Mouse (Mus musculus): ENCODE results near the gene Msantd2. TPM values are rescaled to one million over a fixed set of nuclear protein-coding genes. Genes with fewer than 3 reads are reported as not detected.

The Msantd2 gene
- polyA plus RNA-seq (2015; fragmentation: Nextera tagmentation; extraction: Ambion mirVana): 30.1 and 33.2 TPM in 2 replicates

DNA sequence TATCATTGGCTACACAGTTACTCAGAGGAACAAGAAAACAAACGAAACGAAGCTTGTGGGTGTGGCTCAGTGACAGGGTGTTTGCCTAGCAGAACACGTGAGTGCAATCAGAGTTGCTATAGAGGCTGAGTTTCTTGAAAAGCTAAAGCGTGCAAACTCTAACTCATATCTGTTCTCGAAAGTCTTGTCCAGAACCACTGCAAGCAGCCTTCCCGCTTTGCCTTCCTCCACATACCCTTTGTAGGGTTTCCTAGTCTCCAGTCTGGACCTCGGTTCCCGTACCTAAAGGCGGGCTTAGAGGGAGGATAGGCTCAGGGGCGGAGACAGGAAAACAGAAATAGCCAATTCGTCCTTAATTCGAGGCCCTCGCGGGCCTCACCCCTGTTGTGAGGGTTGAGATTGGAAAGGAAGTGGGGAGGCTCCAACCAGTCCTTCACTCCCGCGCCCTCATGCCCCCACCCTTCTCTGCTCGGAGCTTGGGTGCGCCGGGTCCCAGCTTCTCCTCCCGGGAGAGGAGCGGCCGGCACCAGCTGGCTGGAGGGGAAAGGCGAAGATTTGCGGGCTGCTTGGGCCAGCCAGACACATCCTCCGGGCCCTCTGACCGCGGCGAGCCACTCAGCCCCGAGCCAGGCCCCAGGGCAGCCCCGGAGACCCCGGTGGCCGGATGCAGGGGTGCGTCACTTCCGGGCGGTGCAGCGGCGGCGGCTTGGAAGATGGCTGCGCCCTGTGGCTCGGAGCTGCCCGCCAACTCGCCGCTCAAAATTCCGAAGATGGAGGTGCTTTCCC lies at the start of gene Msantd2:
TSS of gene Msantd2 (plus strand) at position 709 of the 786 bp plus-strand sequence.
- H3K4me3 ChIP-seq: peak within 1 kb of the TSS; percentile 96
- H3K9me3 ChIP-seq: no peaks in the 10 kb centered on the region; the same call in 1 of the 2 replicates
- peaks cover 5% of the 10 kb centered on the region for H3K36me3 ChIP-seq
- H3K9ac ChIP-seq: peak within 1 kb of the TSS; percentile 94
- H3K4me2 ChIP-seq (replicated peaks): peak within 1 kb of the TSS; percentile 83
- WGBS: 1% methylated on average over 42 of the region's 44 CpGs
- ATAC-seq (ENCODE audit: low FRiP score, low read depth): peak; percentile 95
- H3K27me3 ChIP-seq: no peaks in the 10 kb centered on the region
- peaks cover 20% of the 10 kb centered on the region for H3K4me1 ChIP-seq
- H3K27ac ChIP-seq: peak within 1 kb of the TSS; percentile 99

DNA sequence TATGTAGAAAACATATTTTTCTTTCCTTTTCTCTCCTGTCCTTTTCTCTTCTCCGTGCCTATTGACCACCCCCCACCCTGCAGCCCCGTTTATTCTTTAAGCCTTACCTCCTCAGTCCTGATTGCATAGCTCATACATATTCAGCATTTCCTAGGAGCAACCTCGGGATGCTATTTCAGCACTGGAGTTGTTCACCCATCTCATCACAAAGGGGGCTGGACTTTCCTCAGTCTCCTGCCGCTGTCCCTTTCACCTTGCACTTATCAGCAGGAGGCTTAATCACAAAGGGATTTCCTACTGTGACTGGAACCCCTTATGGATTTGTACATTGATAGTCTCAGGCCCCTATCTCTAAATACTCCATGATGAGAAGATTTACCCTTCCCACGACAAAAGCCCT lies 36.7 kb upstream of the Msantd2 start:
- no peak for ATAC-seq (ENCODE audit: low FRiP score, low read depth)
- no peak overlapping the region for H3K9ac ChIP-seq
- no peak overlapping the region for H3K4me3 ChIP-seq
- no peaks in the 10 kb centered on the region for H3K36me3 ChIP-seq
- no peaks in the 10 kb centered on the region for H3K9me3 ChIP-seq
- H3K4me1 ChIP-seq: peaks cover 19% of the 10 kb centered on the region
- H3K27me3 ChIP-seq: peaks cover 82% of the 10 kb centered on the region
- no peak overlapping the region for H3K4me2 ChIP-seq (replicated peaks)
- WGBS: 2% methylated on average over 5 of the region's 5 CpGs
- H3K27ac ChIP-seq: no peak overlapping the region

DNA sequence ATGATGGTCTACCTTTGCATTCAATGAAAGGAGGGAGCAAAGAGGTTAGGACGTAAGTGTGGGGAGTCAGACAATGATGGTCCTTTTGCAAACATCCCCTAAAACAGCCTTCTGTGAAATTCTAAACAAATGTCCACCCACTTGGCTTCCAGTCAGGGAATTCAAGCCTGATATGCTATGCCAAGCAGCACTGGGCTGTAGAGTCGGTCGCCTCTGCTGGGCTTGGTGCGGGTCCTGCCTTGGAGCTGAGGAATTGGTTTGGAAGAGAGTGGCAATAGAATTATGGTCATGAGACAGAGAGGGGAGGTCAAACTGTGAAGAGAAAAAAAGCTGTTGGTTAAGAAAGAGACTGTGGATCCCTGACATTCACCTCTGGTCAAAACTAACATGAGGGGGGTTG lies 35.8 kb upstream of the Msantd2 start:
- WGBS: 38% methylated on average over 4 of the region's 4 CpGs

DNA sequence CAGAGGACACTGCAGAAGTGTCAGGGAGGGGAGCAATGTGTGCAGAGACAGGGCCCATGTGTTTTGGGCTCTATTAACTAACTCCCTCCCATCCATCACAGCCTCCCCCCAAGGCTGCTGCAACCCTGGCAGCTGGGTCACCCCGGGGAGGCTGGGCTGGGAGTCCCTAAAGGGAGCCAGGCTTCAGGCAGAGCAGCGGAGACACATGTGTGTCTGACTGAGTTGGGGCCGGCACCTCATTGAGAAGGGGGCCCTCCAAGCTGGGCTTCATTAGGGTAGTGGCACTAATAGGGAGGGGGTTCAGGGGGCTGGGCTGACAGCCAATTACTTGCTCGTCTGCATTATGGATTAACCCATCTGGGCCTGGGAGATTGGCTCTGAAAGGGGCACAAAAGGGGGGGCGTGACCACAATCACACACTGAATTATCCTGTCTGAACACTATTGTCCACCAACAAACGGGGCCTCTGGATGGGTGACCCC lies 35.1 kb upstream of the Msantd2 start:
- no peak overlapping the region for H3K4me2 ChIP-seq (replicated peaks)
- H3K9ac ChIP-seq: no peak overlapping the region
- no peaks in the 10 kb centered on the region for H3K36me3 ChIP-seq
- H3K27ac ChIP-seq: no peak overlapping the region
- no peak for ATAC-seq (ENCODE audit: low FRiP score, low read depth)
- peaks cover 19% of the 10 kb centered on the region for H3K4me1 ChIP-seq
- H3K4me3 ChIP-seq: no peak overlapping the region
- H3K9me3 ChIP-seq: no peaks in the 10 kb centered on the region
- WGBS: 3% methylated on average over 6 of the region's 6 CpGs
- peaks cover 92% of the 10 kb centered on the region for H3K27me3 ChIP-seq

More for the DNA sequence above, 35.8 kb upstream of the Msantd2 start:
- Histone ChIP-seq H3K27me3 (peaks cover 87% of the 10 kb centered on the region), H3K4me2 (replicated peaks) (no peak overlapping the region), H3K4me3 (no peak overlapping the region), H3K36me3 (no peaks in the 10 kb centered on the region), H3K9me3 (no peaks in the 10 kb centered on the region), H3K27ac (no peak overlapping the region), H3K9ac (no peak overlapping the region), H3K4me1 (peaks cover 19% of the 10 kb centered on the region)
- no peak for ATAC-seq (ENCODE audit: low FRiP score, low read depth)

- ATAC-seq (ENCODE audit: low FRiP score, low read depth): no peak
- Histone ChIP-seq H3K4me1 (peaks cover 23% of the 10 kb centered on the region), H3K27me3 (peaks cover 99% of the 10 kb centered on the region), H3K4me2 (replicated peaks) (no peak overlapping the region), H3K4me3 (no peak overlapping the region), H3K27ac (no peak overlapping the region), H3K9ac (no peak overlapping the region), H3K9me3 (no peaks in the 10 kb centered on the region), H3K36me3 (no peaks in the 10 kb centered on the region)
- WGBS: 5% methylated on average over 3 of the region's 3 CpGs
These were observed 34.1 kb upstream of the Msantd2 start for GRCm38 (mm10) chr9:37454991-37455390.

DNA sequence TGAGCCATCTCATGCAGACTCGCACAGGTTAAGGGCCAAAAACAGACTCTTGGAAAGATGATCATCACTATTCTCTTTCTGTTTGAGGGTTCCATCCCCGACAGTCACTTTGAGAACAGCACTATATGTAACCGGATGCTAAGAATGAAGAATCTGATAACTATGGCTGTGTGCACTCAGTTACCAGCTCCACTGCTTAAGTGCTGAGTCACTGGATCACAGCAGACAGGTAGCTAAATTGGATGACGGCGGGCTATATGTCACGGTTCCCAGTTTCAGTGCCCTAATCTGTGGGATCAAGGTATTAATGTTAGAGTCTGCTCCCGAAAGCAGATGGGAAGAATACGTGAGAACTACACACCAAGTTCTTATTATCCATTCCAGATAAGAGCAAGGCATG lies 33.3 kb upstream of the Msantd2 start:
- no peak overlapping the region for H3K9ac ChIP-seq
- no peaks in the 10 kb centered on the region for H3K36me3 ChIP-seq
- H3K9me3 ChIP-seq: no peaks in the 10 kb centered on the region
- 2% methylated on average over 8 of the region's 8 CpGs for WGBS
- no peak overlapping the region for H3K4me3 ChIP-seq
- peaks cover 32% of the 10 kb centered on the region for H3K4me1 ChIP-seq
- H3K27me3 ChIP-seq: peaks cover 99% of the 10 kb centered on the region
- H3K27ac ChIP-seq: no peak overlapping the region
- ATAC-seq (ENCODE audit: low FRiP score, low read depth): no peak
- peak overlapping the region; percentile 61 for H3K4me2 ChIP-seq (replicated peaks)

GRCm38 (mm10) chr9:37456481-37456910 lies 32.6 kb upstream of the Msantd2 start:
- ATAC-seq (ENCODE audit: low FRiP score, low read depth): 0 out of 2 replicates have a peak, but pooled peaks have one; percentile 22
- WGBS: under 1% methylated on average over 20 of the region's 20 CpGs
- Histone ChIP-seq H3K9me3 (no peaks in the 10 kb centered on the region), H3K4me3 (peak overlapping the region; percentile 33), H3K4me1 (peaks cover 32% of the 10 kb centered on the region), H3K36me3 (no peaks in the 10 kb centered on the region), H3K27ac (no peak overlapping the region), H3K4me2 (replicated peaks) (peak overlapping the region; percentile 61), H3K27me3 (peaks cover 99% of the 10 kb centered on the region), H3K9ac (peak overlapping the region; percentile 31; the same call in 1 of the 2 replicates)

DNA sequence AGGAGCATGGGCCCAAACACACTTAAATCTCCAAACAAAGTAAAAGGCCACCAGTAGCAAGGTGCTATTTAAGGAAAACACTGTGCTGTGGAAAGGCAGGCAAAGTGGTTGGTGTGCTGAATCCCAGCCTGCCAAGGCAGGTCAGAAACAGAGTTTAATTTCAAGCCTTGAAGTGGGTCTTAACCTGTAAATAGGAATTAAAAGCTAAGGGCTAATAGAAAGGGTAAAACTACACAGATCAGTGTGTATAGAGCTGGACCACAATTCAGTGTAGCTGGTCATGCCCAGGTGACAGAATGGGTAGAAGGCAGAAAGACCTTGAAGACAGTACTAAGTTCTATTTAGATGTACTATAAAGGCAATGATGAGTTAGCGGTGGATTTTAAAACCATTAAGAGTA lies 32.0 kb upstream of the Msantd2 start:
- H3K9ac ChIP-seq: no peak overlapping the region
- ATAC-seq (ENCODE audit: low FRiP score, low read depth): no peak
- H3K4me3 ChIP-seq: no peak overlapping the region
- H3K27me3 ChIP-seq: peaks cover 99% of the 10 kb centered on the region
- peak overlapping the region; percentile 61 for H3K4me2 ChIP-seq (replicated peaks)
- H3K9me3 ChIP-seq: no peaks in the 10 kb centered on the region
- H3K36me3 ChIP-seq: no peaks in the 10 kb centered on the region
- peaks cover 32% of the 10 kb centered on the region for H3K4me1 ChIP-seq
- 42% methylated on average over 1 of the region's 1 CpGs for WGBS
- no peak overlapping the region for H3K27ac ChIP-seq

DNA sequence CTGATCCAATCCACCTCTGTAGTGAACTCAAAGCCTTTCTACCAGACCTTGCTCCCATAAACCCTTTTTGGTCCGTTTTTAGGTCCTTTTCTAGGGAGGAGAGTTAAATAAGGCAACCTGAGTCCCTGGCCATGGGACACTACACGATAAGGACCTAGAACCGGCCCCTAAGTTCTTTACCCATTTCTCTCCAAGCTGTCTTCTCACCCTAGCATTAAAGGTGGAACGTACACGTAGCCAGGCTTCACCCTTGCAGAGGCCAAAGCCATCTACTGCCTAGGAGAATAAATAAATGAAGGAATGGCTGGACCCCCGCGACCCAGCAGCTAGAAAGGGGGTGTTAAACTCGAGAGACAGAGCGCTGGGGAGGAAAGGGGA lies 29.5 kb upstream of the Msantd2 start:
- ATAC-seq (ENCODE audit: low FRiP score, low read depth): no peak
- Histone ChIP-seq H3K36me3 (no peaks in the 10 kb centered on the region), H3K4me1 (peaks cover 26% of the 10 kb centered on the region), H3K4me2 (replicated peaks) (peak overlapping the region; percentile 95), H3K4me3 (peak overlapping the region; percentile 53), H3K27me3 (peaks cover 95% of the 10 kb centered on the region), H3K9me3 (no peaks in the 10 kb centered on the region), H3K27ac (no peak overlapping the region), H3K9ac (peak overlapping the region; percentile 55; the same call in 1 of the 2 replicates)
- 1% methylated on average over 9 of the region's 9 CpGs for WGBS

DNA sequence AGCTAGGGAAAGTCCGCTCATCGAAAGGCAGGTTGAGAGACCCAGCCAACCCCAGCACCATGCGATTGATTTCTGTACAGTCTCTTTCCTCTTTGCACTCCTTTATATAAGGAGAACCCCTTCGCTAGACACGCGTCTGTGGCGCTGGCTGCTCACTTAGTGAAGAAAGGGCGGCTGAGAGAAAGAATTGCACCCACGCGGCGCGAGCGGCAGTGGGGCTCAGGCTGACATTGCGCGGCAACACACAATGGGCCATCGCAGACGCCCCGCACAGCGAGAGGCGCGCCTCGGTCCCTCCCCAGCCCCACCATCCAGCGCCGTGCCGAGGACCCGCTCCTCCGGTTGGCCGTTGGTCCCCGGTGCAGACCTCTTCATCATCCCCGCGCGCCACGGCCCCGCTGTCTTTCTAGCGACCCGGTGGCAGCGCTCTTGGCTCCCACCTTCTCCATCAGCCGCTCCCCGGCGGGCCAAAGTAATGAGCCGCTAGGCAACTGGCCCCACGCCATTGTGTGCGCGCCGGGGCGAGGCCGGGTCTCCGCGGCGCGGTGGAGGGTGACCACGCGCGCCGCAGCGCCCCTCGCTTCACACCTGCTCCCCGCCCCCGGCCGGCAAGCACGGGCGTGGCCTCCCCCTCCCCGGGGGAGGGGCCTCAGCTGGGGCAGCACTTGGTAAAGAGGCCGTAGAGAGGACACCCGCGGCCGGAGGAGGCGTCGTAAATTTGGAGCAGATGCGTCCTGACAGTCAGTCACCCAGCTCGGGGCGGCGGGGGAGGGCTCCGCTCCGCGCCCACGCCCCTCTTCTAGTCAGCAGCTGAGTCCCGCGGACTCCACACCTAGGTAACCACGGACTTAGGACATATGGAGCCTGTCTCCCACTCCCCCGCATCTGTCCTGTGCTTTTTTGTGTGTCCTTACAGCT lies 28.8 kb upstream of the Msantd2 start:
- no peak overlapping the region for H3K27ac ChIP-seq
- under 1% methylated on average over 76 of the region's 81 CpGs for WGBS
- peak overlapping the region; percentile 53 for H3K4me3 ChIP-seq
- peaks cover 89% of the 10 kb centered on the region for H3K27me3 ChIP-seq
- H3K9ac ChIP-seq: peak overlapping the region; percentile 55
- ATAC-seq (ENCODE audit: low FRiP score, low read depth): no peak; the same call in 1 of the 2 replicates
- peak overlapping the region; percentile 95 for H3K4me2 ChIP-seq (replicated peaks)
- peaks cover 26% of the 10 kb centered on the region for H3K4me1 ChIP-seq
- H3K9me3 ChIP-seq: no peaks in the 10 kb centered on the region
- H3K36me3 ChIP-seq: no peaks in the 10 kb centered on the region

DNA sequence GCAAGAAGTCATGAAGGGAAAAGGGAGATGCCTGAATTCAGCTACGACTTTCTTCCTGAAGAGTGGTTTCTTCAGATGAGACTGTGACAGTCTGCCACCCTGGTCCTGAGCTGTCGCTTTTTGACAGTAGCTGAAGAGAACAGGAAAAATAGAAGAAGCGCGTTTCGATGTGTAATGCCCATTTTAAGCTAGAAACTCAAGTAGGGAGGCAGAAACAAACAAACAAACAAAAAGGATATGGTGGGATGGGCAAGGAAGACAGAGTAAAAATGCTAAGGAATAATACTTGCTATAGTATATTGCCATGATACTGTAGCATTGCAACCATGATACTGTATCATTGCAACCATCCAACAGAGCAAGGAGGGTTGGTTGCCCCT lies 28.2 kb upstream of the Msantd2 start:
- Histone ChIP-seq H3K9me3 (no peaks in the 10 kb centered on the region), H3K9ac (peak overlapping the region; percentile 55), H3K4me3 (peak overlapping the region; percentile 53), H3K27ac (no peak overlapping the region), H3K36me3 (no peaks in the 10 kb centered on the region), H3K27me3 (peaks cover 82% of the 10 kb centered on the region), H3K4me2 (replicated peaks) (peak overlapping the region; percentile 95), H3K4me1 (peaks cover 23% of the 10 kb centered on the region)
- 11% methylated on average over 5 of the region's 5 CpGs for WGBS
- ATAC-seq (ENCODE audit: low FRiP score, low read depth): no peak

- no peaks in the 10 kb centered on the region for H3K9me3 ChIP-seq
- no peak overlapping the region for H3K4me3 ChIP-seq
- no peak overlapping the region for H3K4me2 ChIP-seq (replicated peaks)
- no peaks in the 10 kb centered on the region for H3K36me3 ChIP-seq
- H3K4me1 ChIP-seq: peaks cover 17% of the 10 kb centered on the region
- H3K9ac ChIP-seq: no peak overlapping the region
- ATAC-seq (ENCODE audit: low FRiP score, low read depth): no peak
- peaks cover 76% of the 10 kb centered on the region for H3K27me3 ChIP-seq
- no peak overlapping the region for H3K27ac ChIP-seq
- 12% methylated on average over 3 of the region's 3 CpGs for WGBS
These were observed 27.5 kb upstream of the Msantd2 start for GRCm38 (mm10) chr9:37461571-37461970.
